Mouse (Mus musculus) bone marrow, adult 2 months (tissue): ENCODE measurements at regions not wholly inside any gene's neighbourhood (a gene's known extent, or its start where the extent isn't known, plus 50 kb on each side); places are given as distances from the start of the nearest gene placed in this dataset.

Experiments
- H3K27ac ChIP-seq: fragments of 200-500 bp; 2 replicates; pipeline ENCODE4 v1.5.1; 2012; ENCODE audit warnings: low read depth, mild to moderate bottlenecking, control low read depth, inconsistent platforms, low read length; ENCODE audit not compliant: control insufficient read depth, poor library complexity, insufficient read depth
- H3K4me1 ChIP-seq: fragments of 200-500 bp; 2 replicates; pipeline ENCODE4 v1.6.1; 2011; ENCODE audit warnings: low read length; ENCODE audit not compliant: control insufficient read depth, insufficient read depth
- H3K4me3 ChIP-seq: fragments of 200-500 bp; replicated peaks from 2 replicates; pipeline ENCODE3; 2011; ENCODE audit warnings: mild to moderate bottlenecking, low read depth, low read length, control low read depth; ENCODE audit not compliant: control insufficient read depth
- CTCF ChIP-seq: fragments of 200-500 bp; IDR thresholded peaks from 2 replicates; pipeline ENCODE4 v1.5.1; 2011; ENCODE audit warnings: low read length, control low read depth; ENCODE audit not compliant: control insufficient read depth, insufficient read depth
- POLR2A ChIP-seq: fragments of 200-500 bp; IDR thresholded peaks from 2 replicates; pipeline ENCODE4 v1.6.1; 2011; ENCODE audit warnings: low read depth, mild to moderate bottlenecking, control low read depth, low read length, borderline replicate concordance; ENCODE audit not compliant: control insufficient read depth
- WGBS: fragments of 180-500 bp; shearing (Covaris S2); methylation state at CpG from one replicate; pipeline ENCODE4 v1.1.7; 2018; 5-methylcytosine and 5-hydroxymethylcytosine counted together

DNA sequence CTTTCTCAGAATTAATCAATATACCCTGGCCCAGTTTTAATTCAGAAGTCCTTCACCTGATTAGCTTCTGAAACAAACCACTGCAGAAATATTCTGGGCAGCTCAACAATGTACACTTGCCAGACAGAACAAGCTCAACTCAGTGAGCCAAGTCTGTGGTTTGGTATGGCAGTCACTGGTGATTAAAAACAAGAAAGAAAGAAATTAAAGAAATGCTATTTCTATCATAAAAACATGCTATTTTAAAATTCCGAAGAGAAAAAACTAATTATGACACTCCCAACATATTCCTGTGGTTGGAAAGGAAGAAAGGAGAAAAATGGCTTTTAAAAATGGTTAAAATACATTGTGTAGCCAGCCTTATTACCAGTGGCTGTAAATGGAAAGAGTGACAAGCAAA lies 332.1 kb upstream of the Rasgrp1 start:
- TF ChIP-seq POLR2A (no peak), CTCF (no peak)
- Histone ChIP-seq H3K4me1 (no peaks in the 10 kb centered on the region), H3K27ac (no peak overlapping the region), H3K4me3 (no peak overlapping the region)
- 64% methylated on average over 1 of the region's 1 CpGs for WGBS

DNA sequence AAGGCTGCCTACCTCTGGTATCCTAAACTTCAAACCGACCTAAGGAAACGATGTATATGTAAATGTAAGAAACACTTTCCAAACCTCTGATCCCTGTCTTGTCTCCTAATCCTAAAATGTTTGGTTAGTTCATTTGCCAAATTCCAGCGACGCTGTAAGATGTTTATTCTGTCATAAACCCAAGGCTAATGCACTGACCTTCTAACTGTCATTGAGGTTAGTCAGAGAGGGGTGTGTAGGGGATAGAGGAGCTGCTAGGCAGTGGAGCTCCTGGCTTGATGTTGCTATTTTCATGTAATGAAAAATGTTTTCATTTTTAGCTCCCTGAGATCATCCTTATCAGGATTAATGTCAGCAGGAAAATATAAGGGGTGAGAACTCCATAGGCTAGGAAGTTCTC lies 335.8 kb upstream of the Rasgrp1 start:
- TF ChIP-seq CTCF = no peak
- TF ChIP-seq POLR2A = no peak
- H3K4me3 ChIP-seq = no peak overlapping the region
- no peak overlapping the region for H3K27ac ChIP-seq
- 66% methylated on average over 4 of the region's 4 CpGs for WGBS
- no peaks in the 10 kb centered on the region for H3K4me1 ChIP-seq

GRCm38 (mm10) chr2:117685836-117686453 lies 343.1 kb upstream of the Rasgrp1 start:
- Histone ChIP-seq H3K4me1 (no peaks in the 10 kb centered on the region), H3K27ac (no peak overlapping the region), H3K4me3 (no peak overlapping the region)
- no peak for TF ChIP-seq POLR2A
- no peak for TF ChIP-seq CTCF
- WGBS = 86% methylated on average over 4 of the region's 4 CpGs

- Histone ChIP-seq H3K27ac (no peak overlapping the region), H3K4me3 (no peak overlapping the region), H3K4me1 (no peaks in the 10 kb centered on the region)
- TF ChIP-seq CTCF (no peak), POLR2A (no peak)
- WGBS = 53% methylated on average over 4 of the region's 4 CpGs
Observed at GRCm38 (mm10) chr2:117693537-117693936, 350.7 kb upstream of the Rasgrp1 start.

DNA sequence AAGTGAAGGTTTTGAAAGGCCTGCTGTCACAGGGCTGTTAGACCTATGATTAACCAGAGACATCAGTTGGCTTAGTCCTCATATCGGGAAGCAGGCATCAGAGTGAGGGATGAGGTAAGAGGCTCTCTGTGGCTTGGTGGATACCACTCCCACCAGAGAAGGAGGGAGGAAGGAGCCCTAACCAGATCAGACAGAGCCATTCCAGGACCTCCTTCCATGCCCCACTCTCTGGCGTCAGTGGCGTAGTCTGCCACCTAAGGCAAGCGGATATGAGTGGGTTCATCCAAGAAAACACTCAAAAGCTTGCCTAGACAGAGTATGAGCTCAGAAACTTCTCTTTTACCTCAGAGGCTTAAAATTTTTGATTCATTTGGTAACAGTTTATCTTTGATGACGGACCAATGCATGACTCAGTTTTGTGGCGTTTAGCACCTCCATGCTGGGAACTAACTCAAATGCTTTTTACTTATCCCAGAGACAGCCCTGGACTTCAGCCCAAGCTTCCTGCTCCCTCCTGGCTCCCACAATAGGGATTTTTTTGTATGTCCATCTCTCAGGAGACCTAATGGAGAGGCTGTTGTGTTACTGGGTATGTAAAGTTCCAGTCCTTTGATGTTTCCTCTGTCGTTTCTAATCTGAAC lies 367.5 kb upstream of the Rasgrp1 start:
- Histone ChIP-seq H3K27ac (no peak overlapping the region), H3K4me3 (no peak overlapping the region), H3K4me1 (no peaks in the 10 kb centered on the region)
- TF ChIP-seq POLR2A (no peak), CTCF (no peak)
- 88% methylated on average over 7 of the region's 7 CpGs for WGBS

GRCm38 (mm10) chr2:117724066-117724465 lies 381.3 kb upstream of the Rasgrp1 start:
- 87% methylated on average over 4 of the region's 4 CpGs for WGBS
- Histone ChIP-seq H3K4me1 (no peaks in the 10 kb centered on the region), H3K4me3 (no peak overlapping the region), H3K27ac (no peak overlapping the region)
- TF ChIP-seq POLR2A = no peak
- no peak for TF ChIP-seq CTCF

DNA sequence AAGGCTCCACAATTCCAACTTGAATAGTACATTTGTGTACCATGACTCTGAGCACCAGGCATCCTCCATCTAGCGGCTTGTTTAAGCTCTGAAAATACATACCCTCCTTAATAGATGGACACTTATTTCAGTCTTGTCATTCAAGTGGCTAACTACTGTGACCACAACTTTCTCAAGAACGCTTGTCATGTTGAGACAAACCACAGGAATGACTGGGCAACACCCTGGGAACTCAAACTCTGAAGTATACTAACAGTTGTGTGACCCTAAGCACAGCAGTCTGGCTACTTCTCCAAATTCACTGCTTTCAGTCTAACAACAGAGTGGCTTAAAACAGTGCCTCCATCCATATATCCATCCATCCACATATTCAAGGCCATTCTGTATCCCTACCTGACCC lies 380.4 kb upstream of the Thbs1 start:
- WGBS = 31% methylated on average over 2 of the region's 2 CpGs
- Histone ChIP-seq H3K27ac (no peak overlapping the region), H3K4me1 (no peaks in the 10 kb centered on the region), H3K4me3 (no peak overlapping the region)
- TF ChIP-seq CTCF (no peak), POLR2A (no peak)

DNA sequence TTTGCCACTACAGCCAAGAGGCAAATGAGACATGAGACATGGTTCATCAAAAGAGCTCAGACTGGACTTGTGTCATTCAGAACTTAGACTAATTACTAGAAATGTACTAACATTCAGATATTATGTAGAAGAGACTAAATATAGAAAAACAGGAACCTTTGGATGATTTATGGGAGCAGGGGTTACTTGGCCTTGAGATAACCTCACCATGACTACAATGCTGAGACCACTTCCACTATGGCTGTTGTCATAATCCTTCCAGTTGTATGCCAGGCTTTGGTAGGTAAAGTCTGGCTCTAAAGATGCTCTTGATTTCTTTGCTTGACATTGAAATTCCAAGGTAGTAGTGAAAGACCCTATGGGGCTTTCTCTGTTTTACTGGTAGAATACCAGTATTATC lies 369.3 kb upstream of the Thbs1 start:
- Histone ChIP-seq H3K27ac (no peak overlapping the region), H3K4me1 (no peaks in the 10 kb centered on the region), H3K4me3 (no peak overlapping the region)
- TF ChIP-seq POLR2A (no peak), CTCF (no peak)
